Mouse (Mus musculus): ENCODE measurements around the gene Itga9. TPM values are rescaled to one million over a fixed set of nuclear protein-coding genes. Genes with fewer than 3 reads are reported as not detected.
A peak's percentile ranks its signal among the peaks of the same experiment; 100 is the strongest.

The Itga9 gene
- polyA plus RNA-seq, 1 experiment from 2014 or later: 12.2 TPM

DNA sequence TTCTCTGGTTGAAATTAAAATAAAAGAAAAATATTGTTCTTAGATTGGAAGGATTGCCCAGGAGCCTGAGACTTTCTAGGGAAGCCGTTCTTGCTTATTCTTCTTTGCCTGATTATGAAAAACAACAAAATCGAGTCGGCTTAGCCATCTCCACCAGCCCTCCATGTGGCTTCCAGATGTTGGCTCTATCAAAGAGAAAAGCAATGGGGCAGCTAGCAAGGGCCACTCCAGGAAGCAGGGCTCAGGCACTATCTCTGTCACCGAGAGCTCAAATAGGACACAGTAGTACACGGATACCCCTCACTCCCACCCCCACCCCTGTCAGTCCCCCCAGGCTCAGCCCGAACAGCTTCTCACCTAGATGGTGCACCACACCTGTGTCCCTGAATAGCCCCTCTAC lies 168.2 kb downstream of the Itga9 start:
- no peak for ATAC-seq
- Histone ChIP-seq H3K9me3 (no peaks in the 10 kb centered on the region), H3K27ac (no peak overlapping the region), H3K27me3 (replicated peaks) (no peaks in the 10 kb centered on the region), H3K9ac (no peak overlapping the region), H3K36me3 (no peaks in the 10 kb centered on the region), H3K4me1 (replicated peaks) (0 out of 2 replicates have a peak, but pooled peaks cover 4% of the 10 kb centered on the region), H3K4me2 (replicated peaks) (no peak overlapping the region), H3K4me3 (replicated peaks) (no peak overlapping the region)
- WGBS: 80% methylated on average over 6 of the region's 6 CpGs

DNA sequence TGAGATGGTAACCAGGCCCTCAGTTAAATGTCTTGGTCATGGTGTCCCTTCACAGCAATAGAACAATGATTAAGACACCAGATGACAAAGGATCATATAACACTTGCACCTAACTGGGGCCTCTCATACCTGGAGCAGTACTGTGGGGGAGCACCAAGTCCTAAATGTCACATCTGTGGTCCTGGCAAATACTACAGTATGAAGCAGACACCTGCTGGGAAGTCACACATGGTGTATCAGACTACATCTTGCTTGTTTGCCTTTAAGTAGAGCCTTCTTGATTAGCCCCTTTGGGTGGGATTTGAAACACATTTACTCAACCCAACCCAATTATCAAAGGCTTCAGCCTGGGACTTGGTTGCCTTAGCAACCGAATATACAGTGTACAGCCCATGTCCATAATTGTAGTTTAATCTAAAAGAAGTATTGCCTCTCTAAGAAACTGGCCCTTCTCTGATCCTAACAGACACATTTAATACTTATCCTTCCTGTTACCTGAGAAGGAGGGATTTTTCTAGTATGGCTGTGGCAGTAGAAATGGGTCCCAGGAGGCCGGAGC lies 170.5 kb downstream of the Itga9 start:
- ATAC-seq: no peak
- no peak overlapping the region for H3K27ac ChIP-seq
- 0 out of 2 replicates have a peak, but pooled peaks cover 4% of the 10 kb centered on the region for H3K4me1 ChIP-seq (replicated peaks)
- no peak overlapping the region for H3K9ac ChIP-seq
- 97% methylated on average over 2 of the region's 2 CpGs for WGBS
- no peaks in the 10 kb centered on the region for H3K27me3 ChIP-seq (replicated peaks)
- H3K4me2 ChIP-seq (replicated peaks): no peak overlapping the region
- no peaks in the 10 kb centered on the region for H3K9me3 ChIP-seq
- H3K4me3 ChIP-seq (replicated peaks): no peak overlapping the region
- no peaks in the 10 kb centered on the region for H3K36me3 ChIP-seq

DNA sequence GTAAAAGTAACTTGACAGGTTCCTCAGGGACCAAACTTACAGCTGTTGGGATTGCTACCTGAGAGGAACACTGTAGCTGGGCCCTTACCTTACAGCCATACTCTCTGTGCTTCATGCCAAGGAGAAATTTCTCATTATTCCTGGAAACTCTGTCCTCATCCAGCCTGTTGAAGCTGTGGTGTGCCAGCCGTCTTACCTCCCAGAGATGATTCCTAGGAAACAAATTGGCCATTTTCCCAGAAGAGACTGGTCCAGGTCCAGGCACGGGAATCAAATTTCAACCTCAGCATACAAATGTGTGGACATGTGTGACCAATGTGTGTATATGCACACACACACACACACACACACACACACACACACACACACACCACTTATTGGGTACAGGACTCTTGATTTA lies 172.1 kb downstream of the Itga9 start:
- H3K9me3 ChIP-seq: no peaks in the 10 kb centered on the region
- no peak overlapping the region for H3K4me2 ChIP-seq (replicated peaks)
- 0 out of 2 replicates have a peak, but pooled peaks cover 4% of the 10 kb centered on the region for H3K4me1 ChIP-seq (replicated peaks)
- no peak overlapping the region for H3K27ac ChIP-seq
- ATAC-seq: no peak
- no peak overlapping the region for H3K4me3 ChIP-seq (replicated peaks)
- H3K27me3 ChIP-seq (replicated peaks): no peaks in the 10 kb centered on the region
- H3K36me3 ChIP-seq: no peaks in the 10 kb centered on the region
- WGBS: 43% methylated on average over 2 of the region's 2 CpGs
- H3K9ac ChIP-seq: no peak overlapping the region

DNA sequence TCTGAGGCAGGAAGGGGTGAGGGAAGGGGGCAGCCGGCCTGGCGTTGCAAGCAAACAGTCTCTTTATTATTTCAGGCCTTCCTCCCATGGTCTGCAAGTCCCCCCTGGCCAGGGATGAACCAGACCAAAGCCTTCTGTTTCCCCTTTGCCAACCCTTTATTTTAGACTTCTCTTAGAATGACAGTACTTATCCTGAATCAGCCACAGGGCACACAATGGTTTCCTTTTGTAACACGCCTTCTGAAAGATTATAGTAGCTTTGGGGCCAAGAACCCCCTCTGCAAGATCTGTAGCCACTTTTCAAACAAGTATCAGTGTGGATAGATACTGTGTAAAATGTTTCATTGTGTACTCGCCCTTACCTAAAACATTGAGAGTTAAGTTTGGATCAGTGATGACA lies 178.1 kb downstream of the Itga9 start:
- 57% methylated on average over 4 of the region's 4 CpGs for WGBS
- no peak overlapping the region for H3K27ac ChIP-seq
- H3K9me3 ChIP-seq: no peaks in the 10 kb centered on the region
- no peaks in the 10 kb centered on the region for H3K36me3 ChIP-seq
- ATAC-seq: no peak
- H3K4me3 ChIP-seq (replicated peaks): no peak overlapping the region
- H3K9ac ChIP-seq: no peak overlapping the region
- no peaks in the 10 kb centered on the region for H3K27me3 ChIP-seq (replicated peaks)
- H3K4me2 ChIP-seq (replicated peaks): no peak overlapping the region
- H3K4me1 ChIP-seq (replicated peaks): 0 out of 2 replicates have a peak, but pooled peaks cover 3% of the 10 kb centered on the region

DNA sequence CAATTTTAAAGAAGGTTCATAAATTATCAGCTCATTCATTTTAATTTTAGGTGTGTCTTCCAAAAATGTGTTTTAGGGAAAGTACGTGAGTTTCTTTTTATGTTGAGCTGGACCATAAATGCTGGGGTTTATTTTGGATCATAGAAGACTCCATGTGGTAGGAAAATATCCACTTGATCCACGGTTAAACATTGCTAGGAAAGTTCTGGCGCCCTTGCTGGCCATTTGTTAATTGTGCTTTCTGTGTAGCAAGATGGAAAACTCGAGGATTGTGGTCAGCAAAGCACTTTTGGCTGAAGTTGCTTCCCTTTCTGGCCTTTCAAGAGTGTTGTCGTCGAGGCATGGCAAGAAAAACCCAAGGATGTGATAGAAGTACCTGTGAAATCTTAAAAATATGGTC lies 179.3 kb downstream of the Itga9 start:
- Histone ChIP-seq H3K27ac (no peak overlapping the region), H3K9me3 (no peaks in the 10 kb centered on the region), H3K9ac (no peak overlapping the region), H3K27me3 (replicated peaks) (no peaks in the 10 kb centered on the region), H3K36me3 (no peaks in the 10 kb centered on the region), H3K4me2 (replicated peaks) (no peak overlapping the region), H3K4me1 (replicated peaks) (0 out of 2 replicates have a peak, but pooled peaks cover 3% of the 10 kb centered on the region), H3K4me3 (replicated peaks) (no peak overlapping the region)
- WGBS: 81% methylated on average over 6 of the region's 6 CpGs
- no peak for ATAC-seq

DNA sequence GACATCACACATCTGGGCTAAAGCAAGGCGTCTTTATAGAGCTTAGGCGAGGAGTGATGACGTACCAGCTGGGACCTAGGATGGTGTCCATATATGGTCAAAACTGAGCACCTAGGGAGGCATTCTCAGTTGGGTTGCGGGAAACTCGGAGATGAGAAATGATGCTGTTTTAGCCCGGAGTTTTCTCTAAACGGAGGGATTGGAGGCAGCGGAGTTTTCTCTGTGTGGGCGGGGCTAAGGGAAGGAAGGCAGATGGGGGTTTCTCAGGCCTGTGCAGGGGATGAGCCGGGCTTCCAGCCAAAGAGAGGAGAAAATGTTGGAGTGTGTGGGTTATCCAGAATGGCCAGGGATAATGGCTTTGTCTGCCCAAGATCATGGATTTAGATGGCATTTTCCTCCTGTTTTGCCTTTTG lies 182.4 kb downstream of the Itga9 start:
- Histone ChIP-seq H3K27me3 (replicated peaks) (no peaks in the 10 kb centered on the region), H3K9ac (no peak overlapping the region), H3K4me2 (replicated peaks) (no peak overlapping the region), H3K4me1 (replicated peaks) (0 out of 2 replicates have a peak, but pooled peaks cover 3% of the 10 kb centered on the region), H3K36me3 (no peaks in the 10 kb centered on the region), H3K27ac (no peak overlapping the region), H3K4me3 (replicated peaks) (no peak overlapping the region), H3K9me3 (no peaks in the 10 kb centered on the region)
- WGBS: 34% methylated on average over 10 of the region's 10 CpGs
- ATAC-seq: peak; percentile 66; the same call in 1 of the 2 replicates

DNA sequence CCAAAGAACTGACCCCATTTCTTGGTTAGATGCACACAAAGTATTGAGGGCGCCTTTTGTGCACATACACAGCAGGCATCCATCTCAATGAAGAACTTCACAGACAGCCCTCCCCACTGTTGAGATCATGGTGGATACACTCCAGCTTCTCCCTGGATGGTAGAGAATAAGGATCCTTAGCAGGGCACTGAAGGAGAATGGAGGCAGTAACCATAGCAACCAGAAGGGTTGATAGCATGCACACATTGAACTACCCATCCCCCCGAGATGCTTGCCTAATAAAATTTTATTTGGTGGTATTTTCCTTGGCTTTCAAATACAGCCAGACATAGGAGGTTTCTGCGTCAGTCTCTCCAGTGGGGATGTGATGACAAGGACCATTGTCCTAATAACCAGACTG lies 184.7 kb downstream of the Itga9 start:
- H3K4me2 ChIP-seq (replicated peaks): no peak overlapping the region
- no peak overlapping the region for H3K4me3 ChIP-seq (replicated peaks)
- 0 out of 2 replicates have a peak, but pooled peaks cover 3% of the 10 kb centered on the region for H3K4me1 ChIP-seq (replicated peaks)
- no peaks in the 10 kb centered on the region for H3K36me3 ChIP-seq
- no peak overlapping the region for H3K27ac ChIP-seq
- H3K27me3 ChIP-seq (replicated peaks): no peaks in the 10 kb centered on the region
- no peak overlapping the region for H3K9ac ChIP-seq
- 81% methylated on average over 3 of the region's 3 CpGs for WGBS
- no peak for ATAC-seq
- H3K9me3 ChIP-seq: no peaks in the 10 kb centered on the region

DNA sequence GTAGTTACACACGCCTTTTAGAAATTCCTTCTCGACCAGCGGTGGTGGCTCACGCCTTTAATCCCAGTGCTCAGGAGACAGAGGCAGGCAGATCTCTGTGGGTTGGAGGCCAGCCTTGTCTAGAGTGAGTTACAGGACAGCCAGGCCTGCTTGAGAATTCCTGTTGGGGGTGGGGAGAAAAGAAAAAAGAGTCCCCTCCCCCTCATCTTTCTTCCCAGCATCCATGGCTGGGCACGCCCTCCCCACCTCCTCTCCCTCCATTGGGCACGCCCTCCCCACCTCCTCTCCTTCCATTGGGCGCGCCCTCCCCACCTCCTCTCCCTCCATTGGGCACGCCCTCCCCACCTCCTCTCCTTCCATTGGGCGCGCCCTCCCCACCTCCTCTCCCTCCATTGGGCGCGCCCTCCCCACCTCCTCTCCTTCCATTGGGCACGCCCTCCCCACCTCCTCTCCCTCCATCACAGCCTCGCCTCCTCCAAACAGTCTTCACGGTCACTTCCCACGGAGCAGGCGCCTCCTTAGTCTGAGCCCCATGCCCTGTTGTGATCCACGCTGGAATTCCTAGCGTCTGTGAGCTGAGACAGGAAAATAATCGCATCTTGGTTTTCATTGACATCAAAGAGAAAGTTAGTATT lies 186.8 kb downstream of the Itga9 start:
- Histone ChIP-seq H3K4me1 (replicated peaks) (0 out of 2 replicates have a peak, but pooled peaks cover 3% of the 10 kb centered on the region), H3K9me3 (no peaks in the 10 kb centered on the region), H3K4me2 (replicated peaks) (no peak overlapping the region), H3K4me3 (replicated peaks) (no peak overlapping the region), H3K27me3 (replicated peaks) (no peaks in the 10 kb centered on the region), H3K9ac (no peak overlapping the region), H3K27ac (no peak overlapping the region), H3K36me3 (no peaks in the 10 kb centered on the region)
- no peak for ATAC-seq
- 75% methylated on average over 15 of the region's 21 CpGs for WGBS

DNA sequence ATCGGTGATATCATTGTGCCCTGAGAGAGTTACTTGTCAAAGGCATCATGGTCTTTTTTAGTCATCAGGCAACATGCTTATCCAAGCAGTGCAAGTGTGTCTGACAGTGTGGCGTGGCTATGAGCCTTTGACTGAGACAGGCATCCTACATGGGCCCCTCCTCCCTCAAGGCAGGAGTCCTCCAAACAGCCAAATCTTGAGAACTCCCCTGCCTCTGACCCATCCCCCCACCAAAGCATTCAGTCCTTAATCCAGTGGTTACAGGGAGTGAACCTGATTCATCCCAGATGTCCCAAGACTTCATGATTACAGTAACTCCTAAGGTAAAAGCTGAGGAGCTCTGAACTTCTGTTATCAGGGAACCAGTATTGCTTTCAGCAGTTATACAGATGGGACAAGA lies 188.2 kb downstream of the Itga9 start:
- Histone ChIP-seq H3K36me3 (no peaks in the 10 kb centered on the region), H3K4me3 (replicated peaks) (no peak overlapping the region), H3K27ac (no peak overlapping the region), H3K27me3 (replicated peaks) (no peaks in the 10 kb centered on the region), H3K9ac (no peak overlapping the region), H3K9me3 (no peaks in the 10 kb centered on the region), H3K4me2 (replicated peaks) (no peak overlapping the region), H3K4me1 (replicated peaks) (no peaks in the 10 kb centered on the region)
- 78% methylated on average over 2 of the region's 2 CpGs for WGBS
- no peak for ATAC-seq

DNA sequence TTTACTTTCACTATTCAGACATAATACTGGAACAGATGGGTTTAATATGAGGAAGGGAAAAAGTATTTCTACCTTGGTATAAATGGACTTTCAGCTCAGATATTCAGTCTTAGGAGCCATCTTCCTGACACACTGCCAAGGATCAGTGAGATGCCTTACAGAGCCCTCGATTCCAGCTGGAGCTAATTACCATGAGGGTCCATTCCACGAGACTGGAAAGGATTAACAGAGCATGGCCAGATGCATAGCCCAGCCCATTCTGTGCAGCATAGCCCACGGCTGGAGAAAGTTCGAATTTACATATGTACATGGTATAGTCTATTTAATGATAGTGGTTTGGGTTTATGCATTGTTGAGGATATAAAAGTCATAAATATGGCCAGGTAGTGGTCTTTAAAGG lies 188.8 kb downstream of the Itga9 start:
- H3K36me3 ChIP-seq: no peaks in the 10 kb centered on the region
- H3K27ac ChIP-seq: no peak overlapping the region
- H3K4me1 ChIP-seq (replicated peaks): no peaks in the 10 kb centered on the region
- no peak overlapping the region for H3K9ac ChIP-seq
- 52% methylated on average over 4 of the region's 4 CpGs for WGBS
- H3K4me2 ChIP-seq (replicated peaks): no peak overlapping the region
- H3K9me3 ChIP-seq: no peaks in the 10 kb centered on the region
- no peak overlapping the region for H3K4me3 ChIP-seq (replicated peaks)
- H3K27me3 ChIP-seq (replicated peaks): no peaks in the 10 kb centered on the region
- ATAC-seq: no peak

DNA sequence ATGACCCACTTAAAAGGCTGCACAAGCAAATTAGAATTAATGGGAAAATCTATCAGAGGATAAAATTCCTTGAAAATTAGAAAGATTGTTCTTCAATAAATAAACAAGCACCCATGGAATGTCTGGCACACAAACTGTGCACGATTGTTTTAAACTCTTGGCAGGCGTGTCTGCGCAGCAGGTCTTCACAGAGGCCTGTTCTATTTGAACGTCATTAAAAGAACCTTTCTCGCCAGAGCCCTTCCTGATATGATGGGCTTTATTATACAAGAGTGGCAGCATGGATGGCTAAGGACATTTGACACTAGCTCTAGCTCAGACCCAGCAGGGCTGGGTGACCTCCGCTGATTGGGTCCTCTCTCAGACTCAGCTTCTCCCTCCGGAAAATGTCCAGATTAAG lies 192.6 kb downstream of the Itga9 start:
- no peak overlapping the region for H3K4me3 ChIP-seq (replicated peaks)
- no peak overlapping the region for H3K4me2 ChIP-seq (replicated peaks)
- no peak overlapping the region for H3K27ac ChIP-seq
- H3K36me3 ChIP-seq: no peaks in the 10 kb centered on the region
- WGBS: 61% methylated on average over 7 of the region's 7 CpGs
- ATAC-seq: no peak
- H3K4me1 ChIP-seq (replicated peaks): no peaks in the 10 kb centered on the region
- no peak overlapping the region for H3K9ac ChIP-seq
- no peaks in the 10 kb centered on the region for H3K27me3 ChIP-seq (replicated peaks)
- H3K9me3 ChIP-seq: no peaks in the 10 kb centered on the region

DNA sequence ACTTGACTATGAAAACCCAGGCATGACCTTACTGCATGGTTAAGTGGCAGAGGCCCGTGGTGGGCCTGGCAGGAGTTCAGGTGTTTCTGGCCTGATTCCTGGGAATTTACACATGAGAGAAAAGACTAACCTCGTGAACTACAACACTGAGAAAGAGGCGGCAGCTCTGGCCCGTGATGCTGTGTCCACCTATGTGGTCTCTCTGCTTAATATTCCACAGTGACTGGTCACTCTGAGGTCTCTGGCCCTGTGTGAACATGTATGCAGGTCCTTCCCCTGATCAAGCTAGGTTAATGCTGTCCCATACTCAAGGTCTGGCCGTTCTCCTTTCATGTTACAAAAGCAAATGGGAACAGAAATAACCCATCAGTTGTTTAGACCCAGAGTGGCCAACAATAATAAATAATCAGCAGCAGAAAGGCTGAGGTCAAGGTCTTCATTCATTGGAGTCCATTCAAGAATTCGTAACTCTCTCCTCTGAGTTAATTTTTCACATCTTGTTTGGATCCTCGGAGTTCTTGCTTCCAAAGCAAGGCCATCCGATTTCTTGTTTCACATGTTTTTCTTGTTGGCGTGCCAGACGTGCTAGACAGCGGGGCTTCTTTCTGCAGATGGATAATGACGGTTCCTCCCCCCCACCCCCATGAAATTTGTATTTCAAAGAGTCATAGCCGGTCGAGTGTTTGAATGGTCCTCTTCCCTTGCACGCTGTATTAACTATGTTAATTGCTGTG lies 194.9 kb downstream of the Itga9 start:
- Histone ChIP-seq H3K9ac (no peak overlapping the region), H3K4me1 (replicated peaks) (no peaks in the 10 kb centered on the region), H3K27ac (peak overlapping the region; percentile 20), H3K4me2 (replicated peaks) (no peak overlapping the region), H3K4me3 (replicated peaks) (no peak overlapping the region), H3K36me3 (no peaks in the 10 kb centered on the region), H3K9me3 (no peaks in the 10 kb centered on the region), H3K27me3 (replicated peaks) (no peaks in the 10 kb centered on the region)
- ATAC-seq: peak; percentile 49; the same call in 1 of the 2 replicates
- WGBS: 61% methylated on average over 15 of the region's 15 CpGs

All from intestine, embryonic 15.5 days (tissue).